Mouse (Mus musculus) midbrain, postnatal 0 days (tissue): ENCODE data around the gene Dnm3. TPM values are rescaled to one million over a fixed set of nuclear protein-coding genes. Genes with fewer than 3 reads are reported as not detected.

Source experiments
- ATAC-seq: fragments of 200-750 bp; cut with Nextera tagmentation; 2 replicates; pipeline ENCODE4 v1.8.0; 2017; ENCODE audit warnings: moderate number of reproducible peaks, mild to moderate bottlenecking, moderate TSS enrichment, moderate library complexity; ENCODE audit not compliant: low FRiP score
- DNase-seq: peaks from one replicate; pipeline ENCODE4 v3.0.0-alpha.2; 2015; ENCODE audit warnings: low spot score
- H3K27ac ChIP-seq: fragments of 300-500 bp; sonication (generic); 2 replicates; pipeline ENCODE4 v1.5.1; 2014; ENCODE audit warnings: low read depth, mild to moderate bottlenecking, low read length, mixed read lengths
- H3K27me3 ChIP-seq: fragments of 300-500 bp; sonication (generic); 2 replicates; pipeline ENCODE4 v1.6.1; 2014; ENCODE audit warnings: low read length, control low read depth, mixed read lengths; ENCODE audit not compliant: insufficient read depth
- H3K36me3 ChIP-seq: fragments of 300-500 bp; sonication (generic); 2 replicates; pipeline ENCODE4 v1.6.1; 2014; ENCODE audit warnings: low read length, control low read depth, mixed read lengths; ENCODE audit not compliant: insufficient read depth
- H3K4me1 ChIP-seq: fragments of 300-500 bp; sonication (generic); 2 replicates; pipeline ENCODE4 v1.6.1; 2014; ENCODE audit warnings: mild to moderate bottlenecking, control low read depth, antibody characterized with exemption, low read length, mixed read lengths; ENCODE audit not compliant: insufficient read depth
- H3K4me2 ChIP-seq: fragments of 300-500 bp; sonication (generic); 2 replicates; pipeline ENCODE4 v1.6.1; 2014; ENCODE audit warnings: low read depth, mild to moderate bottlenecking, low read length, mixed read lengths; ENCODE audit not compliant: poor library complexity, severe bottlenecking
- H3K4me3 ChIP-seq: fragments of 300-500 bp; sonication (generic); 2 replicates; pipeline ENCODE4 v1.5.1; 2014; ENCODE audit warnings: low read depth, mild to moderate bottlenecking, low read length, moderate library complexity
- H3K9ac ChIP-seq: fragments of 300-500 bp; sonication (generic); replicated peaks from 2 replicates; pipeline ENCODE4 v1.6.1; 2014; ENCODE audit warnings: mild to moderate bottlenecking, low read length, moderate library complexity, mixed read lengths; ENCODE audit not compliant: poor library complexity, severe bottlenecking
- H3K9me3 ChIP-seq: fragments of 300-500 bp; sonication (generic); 2 replicates; pipeline ENCODE4 v1.6.1; 2016; ENCODE audit warnings: low read length, control low read depth
- CTCF ChIP-seq: IDR thresholded peaks from 2 replicates; pipeline ENCODE4 v1.5.1; 2016; ENCODE audit warnings: antibody characterized with exemption, mild to moderate bottlenecking
- WGBS: fragments of 180-500 bp; shearing (Covaris S2); extraction: QIAGEN DNeasy Blood & Tissue Kit; methylation state at CpG from one replicate; pipeline ENCODE4 v1.1.7; 2014; 5-methylcytosine and 5-hydroxymethylcytosine counted together
- polyA plus RNA-seq: library from polyadenylated mRNA; unstranded; fragments of >200 nt; fragmentation: Nextera tagmentation; extraction: Ambion mirVana; gene quantifications from 2 replicates; pipeline ENCODE4 v1.2.1, GENCODE M21; 2015
- total RNA-seq: library from RNA; depleted of rRNA; stranded (reverse); fragments of >200 nt; gene quantifications from 2 replicates; pipeline ENCODE4 v1.2.3, GENCODE M21; 2014

Dnm3 gene
- total and polyA plus RNA-seq, 2 experiments from 2014 or later, result 67.0 to 88.5 TPM

DNA sequence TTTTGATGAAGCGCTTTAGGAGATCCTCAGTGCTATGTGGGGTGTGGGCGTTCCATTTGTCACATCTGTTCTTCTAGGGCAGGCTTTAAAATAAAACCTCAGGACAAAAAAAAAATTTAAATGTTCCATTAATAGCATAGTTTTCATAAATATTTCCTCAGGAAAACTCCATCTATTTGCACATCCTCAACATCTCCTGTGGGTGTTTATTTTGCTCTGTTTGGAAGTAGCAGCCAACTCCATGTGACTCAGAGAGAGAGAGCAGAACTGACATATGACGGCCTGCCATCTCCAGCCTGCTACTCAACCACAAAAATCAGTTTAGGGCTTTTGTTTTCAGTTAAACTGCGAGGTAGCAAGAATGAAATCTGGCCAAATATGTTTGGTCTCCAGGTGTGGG, 28.7 kb upstream of the Dnm3 start:
- no peak overlapping the region for H3K4me3 ChIP-seq
- no peak overlapping the region for H3K9ac ChIP-seq
- H3K9me3 ChIP-seq, result no peaks in the 10 kb centered on the region
- H3K4me1 ChIP-seq, result no peaks in the 10 kb centered on the region
- H3K36me3 ChIP-seq, result no peaks in the 10 kb centered on the region
- ATAC-seq (no peak), DNase-seq (no peak)
- H3K4me2 ChIP-seq, result no peak overlapping the region
- H3K27me3 ChIP-seq, result no peaks in the 10 kb centered on the region
- H3K27ac ChIP-seq, result no peak overlapping the region
- TF ChIP-seq CTCF, result no peak
- WGBS, result 89% methylated on average over 4 of the region's 4 CpGs

DNA sequence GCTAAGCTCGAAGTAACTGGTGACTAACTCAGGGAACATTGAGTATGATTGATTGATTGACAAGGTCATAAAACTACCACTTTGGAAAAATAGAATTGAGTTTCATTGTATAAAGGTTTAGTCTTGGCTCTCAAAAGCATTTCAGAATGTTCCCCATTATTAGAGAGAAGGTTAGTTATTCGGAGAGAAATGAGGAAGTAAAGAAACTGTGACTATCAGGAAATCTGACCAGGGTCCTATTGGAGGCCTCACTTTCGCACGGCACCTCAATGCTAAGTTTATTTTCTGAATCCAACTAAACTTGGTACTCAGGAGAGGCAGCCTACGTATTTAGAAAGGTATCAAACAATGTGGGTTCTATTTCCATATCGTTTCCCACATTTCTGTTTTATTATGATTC, 27.8 kb upstream of the Dnm3 start:
- Histone ChIP-seq H3K4me3 (no peak overlapping the region), H3K27ac (no peak overlapping the region), H3K9me3 (no peaks in the 10 kb centered on the region), H3K9ac (no peak overlapping the region), H3K36me3 (no peaks in the 10 kb centered on the region), H3K4me1 (no peaks in the 10 kb centered on the region), H3K4me2 (no peak overlapping the region), H3K27me3 (no peaks in the 10 kb centered on the region)
- TF ChIP-seq CTCF, result no peak
- no peak for ATAC-seq
- WGBS, result 88% methylated on average over 6 of the region's 6 CpGs
- DNase-seq, result no peak

DNA sequence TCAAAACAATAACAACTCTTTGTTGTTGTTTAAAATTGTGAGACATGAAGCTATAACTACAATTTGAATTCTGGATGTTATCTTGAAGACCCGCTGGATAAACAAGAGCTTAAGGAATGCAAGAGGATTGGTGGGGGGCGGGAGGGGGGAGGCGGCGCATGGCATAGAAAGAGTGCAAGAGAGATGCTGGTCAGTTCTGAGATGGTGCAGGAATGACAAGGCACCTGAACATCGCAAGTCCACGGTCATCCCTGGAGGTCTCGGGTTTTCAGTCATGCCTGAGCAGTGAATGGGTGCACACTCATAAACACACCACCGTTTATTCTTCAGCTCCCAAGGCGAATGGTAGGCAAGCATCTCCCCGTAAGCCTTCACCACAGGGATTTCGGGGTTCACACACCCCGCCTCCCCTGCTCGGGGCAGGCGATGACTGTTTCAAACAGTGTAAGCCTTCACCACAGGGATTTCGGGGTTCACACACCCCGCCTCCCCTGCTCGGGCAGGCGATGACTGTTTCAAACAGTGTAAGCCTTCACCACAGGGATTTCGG, 1.2 kb downstream of the Dnm3 start:
- H3K4me1 ChIP-seq, result 0 out of 2 replicates have a peak, but pooled peaks cover 3% of the 10 kb centered on the region
- H3K4me3 ChIP-seq, result peak overlapping the region; percentile 56
- H3K9me3 ChIP-seq, result no peaks in the 10 kb centered on the region
- DNase-seq, result peak; percentile 10
- H3K4me2 ChIP-seq, result peak overlapping the region; percentile 61
- TF ChIP-seq CTCF, result no peak
- 0% methylated on average over 19 of the region's 19 CpGs for WGBS
- peak; percentile 15 for ATAC-seq
- H3K36me3 ChIP-seq, result no peaks in the 10 kb centered on the region
- no peaks in the 10 kb centered on the region for H3K27me3 ChIP-seq
- peak overlapping the region; percentile 85 for H3K9ac ChIP-seq
- H3K27ac ChIP-seq, result peak overlapping the region; percentile 69

DNA sequence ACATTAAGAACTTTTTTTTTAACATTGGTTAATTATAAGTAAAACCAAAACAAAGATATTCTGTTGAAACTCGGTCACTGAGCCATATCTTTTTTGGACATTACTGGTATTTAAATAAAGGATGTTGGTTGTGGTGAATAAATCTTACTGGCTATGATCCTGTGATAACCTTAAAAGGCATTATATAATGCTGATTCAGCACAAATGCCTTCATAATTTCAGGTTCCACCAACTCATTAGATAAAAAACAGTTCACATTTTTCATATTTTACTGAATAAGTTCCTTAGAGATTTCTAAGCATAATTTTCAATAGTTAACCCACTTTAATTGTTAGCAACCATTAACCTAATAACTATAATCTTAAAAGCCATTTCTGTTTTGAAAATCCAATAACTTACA, 4.9 kb downstream of the Dnm3 start:
- no peak overlapping the region for H3K4me3 ChIP-seq
- H3K4me1 ChIP-seq, result no peaks in the 10 kb centered on the region
- no peak overlapping the region for H3K9ac ChIP-seq
- ATAC-seq (no peak), DNase-seq (no peak)
- no peaks in the 10 kb centered on the region for H3K9me3 ChIP-seq
- no peaks in the 10 kb centered on the region for H3K27me3 ChIP-seq
- H3K27ac ChIP-seq, result no peak overlapping the region
- H3K36me3 ChIP-seq, result no peaks in the 10 kb centered on the region
- TF ChIP-seq CTCF, result no peak
- H3K4me2 ChIP-seq, result no peak overlapping the region
- WGBS, result 83% methylated on average over 1 of the region's 1 CpGs

DNA sequence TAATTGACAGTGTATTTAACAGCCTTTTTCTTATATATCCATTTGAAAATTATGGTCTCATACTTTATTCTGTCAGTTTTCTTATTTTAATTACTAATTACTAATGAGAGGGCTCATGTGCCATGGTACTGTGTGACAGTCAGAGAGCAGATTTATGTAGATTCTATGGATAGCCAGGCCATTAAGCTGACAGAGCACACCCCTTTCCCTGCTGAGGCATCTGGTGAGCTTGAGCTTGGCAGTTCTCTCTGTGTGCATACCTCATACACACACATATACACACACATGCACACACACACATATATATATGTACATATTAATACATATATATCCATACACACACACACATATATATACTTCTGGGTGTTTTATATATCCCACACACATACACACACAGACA, 6.7 kb downstream of the Dnm3 start:
- Histone ChIP-seq H3K36me3 (no peaks in the 10 kb centered on the region), H3K4me3 (no peak overlapping the region), H3K9me3 (no peaks in the 10 kb centered on the region), H3K27me3 (no peaks in the 10 kb centered on the region), H3K4me2 (no peak overlapping the region), H3K27ac (no peak overlapping the region), H3K4me1 (no peaks in the 10 kb centered on the region), H3K9ac (no peak overlapping the region)
- DNase-seq (no peak), ATAC-seq (no peak)
- no peak for TF ChIP-seq CTCF

DNA sequence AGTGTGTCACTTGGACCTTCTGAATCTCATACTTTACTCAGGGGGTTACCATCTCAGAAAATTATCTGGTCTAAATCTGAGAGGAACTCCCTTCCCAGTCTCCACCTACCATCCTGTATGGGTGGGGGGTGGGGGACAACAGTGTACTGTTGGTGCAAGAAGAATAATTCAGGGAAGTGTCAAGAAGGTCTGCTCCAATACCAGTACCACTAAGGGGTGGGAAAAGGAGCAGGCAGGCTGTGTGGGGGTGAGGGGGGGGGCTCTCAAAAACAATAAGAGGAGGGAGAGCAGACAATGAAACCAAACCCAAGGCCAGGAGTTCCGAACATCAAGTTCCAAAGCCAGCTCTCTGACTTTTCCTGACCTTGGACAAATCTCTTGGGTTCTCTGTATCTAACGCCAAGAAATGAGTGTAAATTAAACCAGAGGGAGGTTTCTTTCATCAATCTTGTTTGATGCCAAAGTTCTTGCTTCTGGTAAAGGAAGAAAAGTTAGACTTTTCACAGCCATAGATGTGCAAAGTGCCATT, 8.0 kb downstream of the Dnm3 start:
- Histone ChIP-seq H3K27ac (no peak overlapping the region), H3K9me3 (no peaks in the 10 kb centered on the region), H3K4me3 (no peak overlapping the region), H3K4me2 (no peak overlapping the region), H3K9ac (no peak overlapping the region), H3K36me3 (no peaks in the 10 kb centered on the region), H3K27me3 (no peaks in the 10 kb centered on the region), H3K4me1 (no peaks in the 10 kb centered on the region)
- ATAC-seq, result no peak
- no peak for DNase-seq
- 71% methylated on average over 2 of the region's 2 CpGs for WGBS
- no peak for TF ChIP-seq CTCF
